Mouse (Mus musculus) gastrocnemius, postnatal 25 days (tissue): Measurements from ENCODE around the gene Fam107b. TPM values are rescaled to one million over a fixed set of nuclear protein-coding genes. Genes with fewer than 3 reads are reported as not detected.
"Not testable (repeated sequence)": the region's sequence is repeated elsewhere in the genome, so short reads cannot be mapped to it uniquely, and the experiment has no call there.

ENCODE experiments used
- DNase-seq: peaks from one replicate; pipeline ENCODE4 v3.0.0; 2022
- total RNA-seq, 2 experiments: library from RNA; stranded (reverse); gene quantifications; 1 replicate in 1 of 2; 2 replicates in 1 of 2; pipeline ENCODE4 v1.2.3; 2021

The Fam107b gene
- total RNA-seq, 2 experiments from 2014 or later: 2.2 to 2.7 TPM

DNA sequence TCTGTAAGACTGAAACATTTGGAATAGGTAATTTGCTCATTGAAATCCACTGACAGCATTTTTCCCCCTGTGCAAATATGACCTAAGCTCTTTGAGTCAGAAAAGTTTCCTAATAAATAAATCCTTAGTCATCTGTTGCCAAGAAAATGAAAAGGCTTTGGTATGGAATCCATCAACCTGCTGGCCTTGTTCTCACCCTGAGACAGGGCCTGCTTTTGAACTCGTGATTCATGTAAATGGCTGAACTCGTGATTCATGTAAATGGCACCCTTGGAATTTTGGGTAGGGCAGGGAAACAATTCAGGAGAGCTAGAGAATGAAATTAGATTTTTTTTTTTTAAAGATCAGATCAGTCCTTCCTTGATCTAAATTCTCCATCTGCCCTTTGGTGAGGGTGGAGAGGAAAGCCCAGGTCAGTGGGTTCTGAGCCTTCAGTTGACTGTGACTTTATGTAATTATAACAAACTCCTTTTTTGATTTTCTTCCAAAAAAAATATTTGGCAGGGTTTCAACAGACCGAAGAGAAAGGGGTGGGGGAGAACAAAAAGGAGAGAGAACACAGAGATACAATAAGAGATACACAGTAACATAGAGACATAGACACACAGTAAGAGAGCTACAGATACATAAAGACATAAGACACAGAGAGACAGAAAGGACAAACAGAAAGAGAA is 142.2 kb downstream of the Fam107b start:
- DNase-seq: no peak

GRCm38 (mm10) chr2:3713212-3713681 is 143.0 kb downstream of the Fam107b start:
- peak; percentile 89 for DNase-seq

- peak; percentile 21 for DNase-seq
Measured at GRCm38 (mm10) chr2:3713682-3714361, 143.5 kb downstream of the Fam107b start.

GRCm38 (mm10) chr2:3714511-3714910 is 144.2 kb downstream of the Fam107b start:
- no peak for DNase-seq

DNA sequence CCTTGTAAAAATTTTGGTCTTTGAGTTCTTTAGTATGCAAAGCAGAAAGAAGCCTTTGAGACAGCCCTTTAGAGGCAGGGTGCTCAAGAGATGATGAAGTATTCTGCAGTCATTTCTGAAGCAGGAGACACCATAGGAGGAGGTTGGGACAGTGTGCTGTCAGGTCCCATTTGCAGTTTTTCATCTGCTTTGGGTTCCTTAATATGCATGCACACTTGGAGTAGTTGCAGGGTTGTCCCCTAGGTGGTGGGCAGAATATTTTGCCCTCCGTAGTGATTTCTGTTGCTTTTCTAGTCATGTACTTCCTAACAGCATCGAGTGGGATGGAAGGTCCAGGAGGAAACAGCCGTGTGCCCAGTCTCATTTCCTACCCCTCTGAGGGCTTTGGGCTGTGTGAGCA is 145.1 kb downstream of the Fam107b start:
- no peak for DNase-seq

DNA sequence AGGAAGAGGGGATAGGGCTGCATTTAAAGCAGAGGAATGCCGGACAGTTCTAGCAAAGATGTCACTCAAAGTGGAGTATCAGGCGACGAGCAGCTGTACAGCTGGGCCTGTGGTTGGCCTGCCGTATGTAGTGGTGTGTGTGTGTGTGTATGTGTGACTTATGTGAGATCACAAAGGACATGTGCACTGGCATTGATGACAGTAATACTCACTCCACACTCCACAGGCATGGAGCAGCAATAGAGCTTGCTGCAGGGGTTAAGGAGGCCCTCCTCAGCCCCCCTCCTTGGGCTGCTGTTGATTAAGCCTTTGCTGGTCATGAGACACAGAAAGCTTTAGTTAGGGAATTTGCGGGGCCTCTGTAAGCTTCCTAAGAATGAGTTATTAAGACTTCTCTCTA is 147.0 kb downstream of the Fam107b start:
- no peak for DNase-seq

DNA sequence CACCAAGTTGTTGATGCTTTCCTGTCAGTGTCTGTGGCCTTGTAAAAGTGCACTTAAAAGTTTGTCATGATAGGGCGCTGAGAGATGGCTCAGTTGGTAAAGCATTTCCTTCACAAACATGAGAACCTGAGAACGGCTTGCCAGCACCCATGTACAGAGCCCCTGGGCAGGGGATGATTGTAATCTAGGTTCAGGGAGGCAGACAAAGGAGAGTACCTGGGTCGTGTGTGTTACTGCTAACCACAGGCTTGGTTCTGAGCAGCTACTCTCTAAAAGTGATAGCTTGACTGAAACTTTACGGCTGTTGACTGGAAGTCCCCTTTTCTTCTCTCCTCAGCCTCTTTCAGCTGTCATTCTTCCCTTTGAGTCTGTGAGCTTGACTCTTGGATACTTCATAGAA is 147.6 kb downstream of the Fam107b start:
- no peak for DNase-seq

DNA sequence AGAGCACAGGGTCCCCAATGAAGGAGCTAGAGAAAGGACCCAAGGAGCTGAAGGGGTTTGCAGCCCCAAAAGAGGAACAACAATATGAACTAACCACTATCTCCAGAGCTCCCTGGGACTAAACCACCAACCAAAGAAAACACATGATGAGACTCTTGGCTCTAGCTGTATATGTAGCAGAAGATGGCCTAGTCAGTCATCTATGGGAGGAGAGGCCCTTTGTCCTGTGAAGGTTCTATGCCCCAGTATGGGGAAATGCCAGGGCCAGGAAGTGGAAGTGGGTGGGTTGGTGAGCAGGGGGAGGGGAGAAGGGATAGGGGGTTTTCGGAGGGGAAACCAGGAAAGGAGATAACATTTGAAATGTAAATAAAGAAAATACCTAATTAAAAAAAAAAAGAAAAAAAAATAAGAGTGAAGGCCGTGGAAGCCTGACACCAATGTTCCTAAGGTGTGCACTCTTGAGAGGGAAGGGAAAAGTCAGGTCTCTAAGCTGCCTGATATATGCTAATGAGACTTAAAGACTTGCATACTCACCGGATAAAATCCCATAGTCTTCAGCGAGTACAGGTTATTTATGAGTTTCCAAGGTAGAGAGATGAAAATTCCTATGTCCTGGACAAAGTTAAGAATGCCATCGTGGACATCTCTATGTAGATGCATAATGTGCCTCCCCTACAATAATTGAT is 149.3 kb downstream of the Fam107b start:
- not testable (repeated sequence) for DNase-seq

DNA sequence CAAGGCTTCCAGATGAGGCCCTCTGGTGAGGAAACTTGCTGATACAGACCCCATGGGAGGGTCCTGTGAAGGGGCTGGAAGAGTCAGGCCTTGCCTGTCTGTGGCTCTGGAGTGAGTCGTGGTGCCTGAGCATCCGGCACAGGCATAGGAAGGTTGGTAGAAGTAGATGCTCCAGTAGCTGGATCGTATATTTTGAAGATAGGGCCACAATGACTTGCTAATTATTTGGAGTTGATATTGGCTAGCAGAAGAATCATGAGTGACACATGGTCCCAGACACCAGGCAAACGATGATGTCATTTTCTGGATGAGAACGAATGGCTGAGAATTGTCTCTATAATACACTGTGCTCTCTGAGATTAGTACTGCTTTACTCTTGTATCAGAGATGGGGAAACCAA is 150.8 kb downstream of the Fam107b start:
- no peak for DNase-seq

DNA sequence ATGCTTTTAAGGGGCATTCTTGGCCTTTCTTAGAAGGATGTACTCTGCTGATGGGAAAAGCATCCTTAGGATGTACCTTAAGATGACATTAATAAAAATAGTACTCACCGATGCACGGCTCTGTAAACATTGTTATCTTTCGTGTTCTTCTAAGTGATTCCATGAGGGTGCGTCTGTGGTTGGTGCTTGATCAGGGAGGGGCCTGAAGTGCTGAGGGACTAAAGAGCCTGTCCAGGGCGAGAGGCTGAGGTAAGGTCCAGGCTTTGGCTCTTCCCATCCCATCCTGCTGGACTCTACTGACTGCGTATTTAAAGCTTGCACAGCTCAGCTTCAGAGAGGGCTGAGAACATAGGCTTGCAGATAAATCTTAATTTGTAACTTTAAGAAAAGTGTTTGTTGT is 151.7 kb downstream of the Fam107b start:
- no peak for DNase-seq

DNA sequence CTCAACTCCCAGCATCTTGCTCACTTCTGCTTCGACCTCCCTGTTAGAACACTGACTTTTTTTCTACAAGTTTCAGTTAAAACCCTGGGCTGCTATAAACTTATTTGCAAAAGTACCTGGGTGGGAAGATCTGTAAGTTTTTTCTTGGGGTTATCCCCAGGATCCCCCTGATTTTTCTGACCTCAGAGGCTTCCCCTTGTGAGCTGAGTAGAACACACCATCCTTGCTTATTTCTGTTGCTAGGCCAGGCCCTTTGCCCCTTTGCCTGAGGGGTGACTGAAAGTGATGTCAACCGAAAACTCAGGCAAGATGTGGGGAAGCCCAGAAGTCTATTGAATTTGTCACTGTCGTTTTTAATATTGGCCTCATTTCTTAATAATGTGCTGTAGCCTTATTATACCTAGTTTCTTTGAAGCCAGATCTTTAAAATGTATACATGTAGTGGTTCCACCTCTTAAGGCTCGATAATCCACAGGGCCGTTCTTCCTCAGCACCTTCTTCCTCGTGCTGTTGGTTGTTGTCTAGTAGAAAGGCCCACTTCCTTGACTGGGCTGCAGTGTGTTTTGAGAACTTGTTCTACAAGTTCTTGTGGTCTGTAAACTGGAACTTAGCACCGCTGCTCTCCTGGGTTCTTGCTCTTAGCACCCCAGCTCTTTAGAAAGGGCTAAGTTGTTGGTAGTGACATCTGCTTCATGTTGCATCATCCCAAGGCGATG is 153.3 kb downstream of the Fam107b start:
- no peak for DNase-seq

DNA sequence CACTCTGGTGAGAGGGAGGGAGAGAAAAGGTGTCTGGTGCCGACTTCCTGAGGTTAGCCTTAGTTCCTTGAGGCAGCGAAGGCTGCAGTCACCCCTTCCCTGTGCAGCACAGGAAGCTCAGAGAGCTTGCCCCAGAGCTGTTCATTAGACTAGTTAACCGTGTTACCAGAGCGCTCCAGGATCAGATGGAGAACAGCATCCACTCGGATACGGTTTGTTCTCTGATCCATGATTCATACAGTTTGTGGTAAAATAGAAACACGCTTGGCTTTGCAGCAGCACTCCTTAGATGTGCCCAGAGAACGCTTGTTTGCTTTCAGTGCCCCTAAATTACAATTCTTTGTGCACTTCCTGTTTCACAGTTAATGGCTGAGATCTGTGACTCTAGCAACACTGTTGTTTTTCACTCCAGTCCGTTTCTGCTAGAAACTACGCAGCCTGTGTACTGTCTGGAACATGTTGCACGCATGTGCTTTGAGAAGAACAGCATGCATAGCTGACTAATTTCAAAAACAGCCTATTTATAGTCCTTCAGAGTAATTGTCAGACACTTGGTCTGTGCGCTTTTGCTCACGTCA is 156.3 kb downstream of the Fam107b start:
- no peak for DNase-seq

DNA sequence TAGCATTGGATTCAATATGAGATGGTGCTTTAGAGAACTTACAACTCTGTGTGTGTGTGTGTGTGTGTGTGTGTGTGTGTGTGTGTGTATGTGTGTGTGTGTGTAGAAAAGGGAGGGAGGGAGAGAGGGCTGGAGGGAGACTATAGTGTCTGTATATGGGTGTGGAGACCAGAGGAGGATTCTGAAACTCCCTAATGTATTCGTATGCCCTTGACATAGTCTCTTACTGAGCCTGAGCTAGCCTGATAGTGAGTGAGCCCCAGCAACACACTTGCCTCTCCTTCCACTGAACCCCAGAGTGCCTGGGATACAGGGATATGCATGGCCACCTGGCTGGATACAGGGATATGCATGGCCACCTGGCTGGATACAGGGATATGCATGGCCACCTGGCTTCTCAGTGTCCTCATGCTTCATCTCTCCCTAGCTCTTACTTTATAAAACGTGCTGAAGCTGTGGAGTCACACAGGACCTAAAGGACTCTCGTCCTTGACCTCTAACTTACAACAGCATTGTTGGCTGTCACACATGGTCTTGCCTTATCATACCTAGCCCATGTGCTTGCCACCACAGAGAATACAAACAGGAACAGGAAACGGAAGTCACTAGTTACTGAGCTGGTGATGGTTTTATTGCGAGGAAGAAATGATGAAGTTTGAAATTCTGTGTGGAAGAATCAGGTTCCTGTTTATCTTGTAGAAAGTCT is 157.1 kb downstream of the Fam107b start:
- DNase-seq: no peak

- DNase-seq: no peak
Measured at GRCm38 (mm10) chr2:3728090-3728489, 157.8 kb downstream of the Fam107b start.

DNA sequence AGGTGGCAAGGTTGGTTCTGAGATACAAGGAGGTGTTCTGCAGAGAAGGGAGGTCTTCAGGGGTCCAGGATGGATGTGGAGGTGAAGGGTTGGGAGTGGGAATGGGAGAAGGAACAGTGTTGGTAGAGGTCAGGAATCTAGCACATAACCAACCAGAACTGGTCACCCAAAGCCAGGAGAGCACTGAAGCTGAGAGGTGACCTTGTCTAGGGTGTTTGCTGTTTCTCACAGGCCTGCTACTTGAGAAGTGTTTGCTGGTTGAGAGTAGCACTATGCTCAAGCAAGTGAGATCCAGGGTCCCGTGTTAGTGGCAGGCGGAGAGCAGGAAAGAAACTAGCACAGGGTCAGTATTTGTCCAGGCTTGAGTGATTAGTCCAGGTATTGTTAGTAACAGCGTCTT is 159.3 kb downstream of the Fam107b start:
- no peak for DNase-seq

DNA sequence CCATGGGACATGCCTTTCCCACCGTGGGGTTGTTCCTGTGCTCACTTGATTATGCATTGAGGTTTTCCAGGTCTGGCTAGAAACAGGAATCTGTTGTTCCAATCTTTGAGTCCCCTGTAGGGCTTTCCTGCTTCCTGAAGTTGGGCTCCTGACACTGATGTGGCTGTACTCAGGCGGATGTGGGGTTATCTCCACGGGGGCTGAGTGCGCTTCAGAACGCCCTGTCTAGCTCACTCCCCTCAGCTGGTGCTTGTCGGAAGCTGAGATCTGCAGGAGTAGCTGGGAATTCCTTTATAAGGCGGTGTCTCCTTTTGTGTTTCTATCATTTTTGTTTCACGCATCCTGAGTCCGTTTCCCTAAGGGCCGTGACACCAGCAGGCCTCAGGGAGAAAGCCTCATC is 160.5 kb downstream of the Fam107b start:
- no peak for DNase-seq

GRCm38 (mm10) chr2:3731316-3732015 is 161.2 kb downstream of the Fam107b start:
- no peak for DNase-seq

DNA sequence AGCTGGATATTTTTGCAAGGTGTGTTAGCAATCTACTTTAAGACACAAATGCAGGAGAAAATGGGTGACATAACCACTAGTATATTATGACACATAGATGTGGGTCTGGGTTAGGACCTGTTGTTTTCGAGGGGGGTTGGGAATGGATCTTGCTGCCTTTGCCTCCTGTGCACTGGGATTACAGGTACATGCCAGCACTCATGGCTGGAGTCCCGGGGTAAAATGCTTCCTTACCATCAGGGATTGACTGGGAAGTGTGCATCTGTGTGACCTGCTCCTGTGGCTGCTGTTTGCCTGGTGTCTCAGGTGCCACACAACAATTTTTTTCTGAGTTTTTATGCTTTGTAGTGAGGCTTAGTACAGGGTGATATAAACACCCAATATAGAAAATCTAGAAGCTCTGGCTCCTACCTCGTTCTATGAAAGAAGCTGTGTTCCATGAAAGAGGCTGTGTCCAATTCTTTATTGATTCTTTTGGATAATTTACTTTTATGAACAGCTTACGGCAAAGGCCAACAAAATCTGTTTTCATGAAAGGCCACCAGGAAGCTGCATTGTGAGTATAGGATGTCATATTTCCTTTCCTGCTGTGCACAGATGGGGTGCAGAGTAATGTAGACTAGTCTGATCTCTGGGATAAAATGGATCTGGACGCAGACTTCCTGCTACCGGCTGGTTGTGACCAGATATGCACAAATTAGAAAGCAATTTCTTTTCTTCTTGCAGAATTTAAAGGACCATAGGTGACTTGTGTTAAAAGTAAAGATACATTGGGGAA is 167.8 kb downstream of the Fam107b start:
- DNase-seq: no peak

DNA sequence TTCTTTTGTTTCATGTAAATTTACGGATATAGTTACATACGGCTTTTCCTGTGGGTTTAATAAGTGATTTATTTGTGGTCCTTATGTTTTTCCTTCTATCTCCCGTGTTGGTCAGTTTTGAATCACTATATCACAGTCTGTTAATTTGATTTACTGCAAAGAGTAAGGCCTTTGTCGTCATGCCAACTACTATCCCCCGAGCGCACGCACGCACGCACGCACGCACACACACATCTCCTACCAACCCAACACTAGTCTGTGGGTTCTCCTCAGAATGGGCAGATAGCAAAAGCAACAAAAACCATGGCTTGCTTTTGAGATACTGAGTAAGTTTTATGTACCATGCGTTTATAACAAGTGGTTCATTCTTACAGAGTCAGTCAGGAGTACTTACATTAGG is 168.4 kb downstream of the Fam107b start:
- DNase-seq: no peak

DNA sequence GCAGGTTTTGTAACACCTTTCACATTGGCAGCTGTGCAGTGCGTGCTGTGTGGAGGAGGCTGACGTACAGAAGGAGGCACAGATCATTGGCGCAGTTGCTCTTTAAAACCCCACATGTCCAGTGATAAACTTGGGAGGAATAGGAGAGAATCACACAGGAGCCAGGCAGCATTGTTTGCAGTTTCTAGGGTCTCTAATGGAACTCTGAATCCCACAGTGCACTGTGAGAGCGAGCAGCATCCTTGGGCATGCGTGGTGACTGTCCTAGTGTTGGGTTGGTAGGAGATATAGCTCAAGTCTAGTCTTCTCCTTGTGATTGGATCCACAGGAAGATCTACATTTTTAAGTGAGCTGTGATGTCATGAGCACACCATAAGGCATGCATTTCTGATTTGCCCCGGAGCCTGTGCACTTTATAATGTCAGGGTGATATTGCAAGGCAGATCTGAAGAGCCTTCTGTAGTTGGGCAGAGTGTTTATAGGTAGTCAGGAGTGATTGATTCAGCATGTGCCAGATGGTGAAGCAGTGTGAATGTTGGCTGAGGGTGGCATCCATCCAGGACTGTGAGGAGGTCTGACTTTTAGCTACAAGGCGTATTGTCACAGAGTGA is 169.2 kb downstream of the Fam107b start:
- DNase-seq: no peak
